Mouse (Mus musculus): ENCODE data around the gene BC049352.
A peak's percentile ranks its signal among the peaks of the same experiment; 100 is the strongest.

The BC049352 gene

DNA sequence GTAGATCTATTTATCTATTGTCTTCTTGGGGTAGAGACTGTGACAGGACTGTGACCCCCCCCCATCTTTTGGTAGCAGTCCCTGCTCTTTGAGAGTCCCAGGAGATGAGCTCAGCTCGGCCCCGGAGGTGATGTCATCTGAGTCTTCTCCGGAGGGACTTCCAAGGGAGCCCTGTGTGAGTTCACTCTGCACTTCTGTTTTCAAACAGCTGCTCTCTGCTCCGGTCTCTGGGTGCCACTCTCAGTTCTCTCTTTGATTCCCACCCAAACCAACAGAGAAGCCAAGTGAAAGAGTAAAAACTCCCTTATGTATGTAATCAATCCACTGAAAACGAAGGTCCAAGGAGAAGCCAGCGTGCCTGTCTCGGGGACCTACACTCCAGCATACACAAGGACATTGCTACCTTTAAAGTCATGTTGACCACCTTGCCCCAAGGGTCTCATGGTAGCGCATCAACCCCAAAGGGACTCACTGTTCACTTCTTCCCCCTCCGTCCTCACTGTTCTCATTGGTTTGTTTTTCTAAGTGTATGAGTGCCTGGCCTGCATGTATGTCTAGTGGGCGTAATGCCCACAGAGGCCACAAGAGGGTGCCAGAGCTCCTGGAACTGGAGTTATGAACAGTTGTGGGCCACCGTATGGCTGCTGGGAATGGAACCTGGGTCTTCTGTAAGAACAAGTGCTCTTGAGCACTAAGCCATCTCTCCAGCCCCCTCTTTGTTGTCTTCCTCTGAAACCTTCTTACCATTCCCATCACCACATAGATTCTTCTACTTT, 117.6 kb downstream of the BC049352 start:
- peak; percentile 17 for DNase-seq (ENCODE audit: low spot score)
